Mouse (Mus musculus) CH12.LX (cell line): Measurements from ENCODE around the gene Nlgn1. TPM values are rescaled to one million over a fixed set of nuclear protein-coding genes. Genes with fewer than 3 reads are reported as not detected.

Experiments used
- DNase-seq: peaks from one replicate; pipeline ENCODE4 v3.0.0-alpha.2; 2013; ENCODE audit errors: extremely low read depth
- H3K27ac ChIP-seq: 2 replicates; pipeline ENCODE4 v1.5.1; 2012; ENCODE audit warnings: low read depth, mild to moderate bottlenecking, control low read depth, moderate library complexity; ENCODE audit not compliant: insufficient read depth
- H3K27me3 ChIP-seq: replicated peaks from 2 replicates; pipeline ENCODE3; 2012; ENCODE audit warnings: inconsistent platforms
- H3K36me3 ChIP-seq, 2 experiments: replicated peaks in 1 of 2; 2 replicates each; pipeline versions ENCODE3 to v1.6.1; 2012; ENCODE audit warnings: inconsistent platforms in 1 of 2, low read length in 1 of 2, mild to moderate bottlenecking in 1 of 2, mixed read lengths in 1 of 2, moderate library complexity in 1 of 2; ENCODE audit not compliant: control insufficient read depth in 1 of 2, insufficient read depth in 1 of 2
- H3K4me1 ChIP-seq, 2 experiments: 2 replicates each; pipeline ENCODE4 v1.6.1; 2012; ENCODE audit warnings: inconsistent platforms in 1 of 2, moderate library complexity in 1 of 2; ENCODE audit not compliant: insufficient read depth in 2 of 2, control insufficient read depth in 1 of 2
- H3K4me2 ChIP-seq: 2 replicates; pipeline ENCODE4 v1.6.1; 2012; ENCODE audit warnings: low read depth, mild to moderate bottlenecking, control low read depth; ENCODE audit not compliant: poor library complexity, insufficient read depth, severe bottlenecking
- H3K4me3 ChIP-seq, 3 experiments: fragments of 150-350 bp in 1 of 3; sonication (generic) in 1 of 3; replicated peaks in 1 of 3; 2 replicates each; pipeline versions ENCODE3 to v1.5.1; 2011 to 2012; ENCODE audit warnings: low read depth in 2 of 3, low read length in 2 of 3, mild to moderate bottlenecking in 2 of 3, moderate library complexity in 2 of 3, control low read depth in 1 of 3, improper control_type of control experiment in 1 of 3, inconsistent platforms in 1 of 3, mixed read lengths in 1 of 3; ENCODE audit not compliant: poor library complexity in 1 of 3
- H3K79me2 ChIP-seq: replicated peaks from 2 replicates; pipeline ENCODE4 v1.6.1; 2012; ENCODE audit warnings: mild to moderate bottlenecking, moderate library complexity; ENCODE audit not compliant: control insufficient read depth, poor library complexity, insufficient read depth, severe bottlenecking; ENCODE audit errors: extremely low read depth
- H3K9ac ChIP-seq: 2 replicates; pipeline ENCODE4 v1.6.1; 2012; ENCODE audit warnings: low read depth, mild to moderate bottlenecking, control low read depth, moderate library complexity; ENCODE audit not compliant: insufficient read depth
- H3K9me3 ChIP-seq: replicated peaks from 2 replicates; pipeline ENCODE3; 2012; ENCODE audit warnings: low read length, inconsistent platforms, mixed read lengths
- CHD1 ChIP-seq: IDR thresholded peaks from 2 replicates; pipeline ENCODE4 v1.6.1; 2012; ENCODE audit warnings: low read depth, low read length, improper control_type of control experiment, inconsistent platforms
- ELF1 ChIP-seq: IDR thresholded peaks from 2 replicates; pipeline ENCODE4 v1.6.1; 2014; ENCODE audit warnings: low read depth, mild to moderate bottlenecking, inconsistent platforms, low read length, improper control_type of control experiment
- ETS1 ChIP-seq: conservative IDR thresholded peaks from 2 replicates; pipeline ENCODE4 v1.6.1; 2012; ENCODE audit warnings: low read depth, mild to moderate bottlenecking, inconsistent platforms, low read length, improper control_type of control experiment, moderate library complexity
- HCFC1 ChIP-seq: IDR thresholded peaks from 2 replicates; pipeline ENCODE4 v1.6.1; 2012; ENCODE audit warnings: low read depth, mild to moderate bottlenecking, inconsistent platforms, low read length, improper control_type of control experiment
- IRF4 ChIP-seq: IDR thresholded peaks from 2 replicates; pipeline ENCODE4 v1.6.1; 2014; ENCODE audit warnings: low read depth, mild to moderate bottlenecking, inconsistent platforms, low read length, improper control_type of control experiment
- KAT2A ChIP-seq: IDR thresholded peaks from 2 replicates; pipeline ENCODE4 v1.6.1; 2012; ENCODE audit warnings: low read length, improper control_type of control experiment, inconsistent platforms; ENCODE audit not compliant: insufficient replicate concordance
- MAX ChIP-seq: IDR thresholded peaks from 2 replicates; pipeline ENCODE4 v1.6.1; 2011; ENCODE audit warnings: low read length, improper control_type of control experiment
- MXI1 ChIP-seq: IDR thresholded peaks from 2 replicates; pipeline ENCODE4 v1.6.1; 2011; ENCODE audit warnings: mild to moderate bottlenecking, low read depth, low read length, improper control_type of control experiment
- MYC ChIP-seq: IDR thresholded peaks from 2 replicates; pipeline ENCODE4 v1.6.1; 2011; ENCODE audit warnings: low read depth, mild to moderate bottlenecking, improper control_type of control experiment, low read length
- NELFE ChIP-seq: IDR thresholded peaks from 2 replicates; pipeline ENCODE4 v1.6.1; 2011; ENCODE audit warnings: low read depth, low read length, improper control_type of control experiment
- PAX5 ChIP-seq: IDR thresholded peaks from 2 replicates; pipeline ENCODE4 v1.6.1; 2012; ENCODE audit warnings: low read length, inconsistent platforms, mixed read lengths
- TBP ChIP-seq: conservative IDR thresholded peaks from 2 replicates; pipeline ENCODE4 v1.6.1; 2011; ENCODE audit warnings: low read depth, low read length, improper control_type of control experiment
- TCF12 ChIP-seq: IDR thresholded peaks from 2 replicates; pipeline ENCODE4 v1.6.1; 2014; ENCODE audit warnings: low read depth, mild to moderate bottlenecking, inconsistent platforms, low read length, improper control_type of control experiment
- UBTF ChIP-seq: IDR thresholded peaks from 2 replicates; pipeline ENCODE4 v1.6.1; 2012; ENCODE audit warnings: low read depth, mild to moderate bottlenecking, inconsistent platforms, low read length, improper control_type of control experiment, moderate library complexity
- ZKSCAN1 ChIP-seq: IDR thresholded peaks from 2 replicates; pipeline ENCODE4 v1.6.1; 2012; ENCODE audit warnings: low read depth, inconsistent platforms, low read length, improper control_type of control experiment, borderline replicate concordance
- dilution Hi-C: fragments of 300-500 bp; cut with MboI; formaldehyde crosslinking; loops from 2 replicates; pipeline ENCODE4 v1.14.3; 2020; ENCODE audit warnings: low sequenced_read_pairs; ENCODE audit not compliant: extremely low pct_unique_long_range_greater_than_20kb, extremely low pct_ligation_motif_present
- in situ Hi-C: fragments of 300-500 bp; cut with MboI; formaldehyde crosslinking; loops from 3 replicates; pipeline ENCODE4 v1.14.3; 2019; ENCODE audit warnings: low sequenced_read_pairs, low pct_ligation_motif_present, low pct_unique_long_range_greater_than_20kb, mixed read lengths
- polyA plus RNA-seq: library from polyadenylated mRNA; unstranded; fragments of >175 nt; gene quantifications from 2 replicates; pipeline ENCODE4 v1.2.1, GENCODE M21; 2012; ENCODE audit warnings: low read depth; ENCODE audit not compliant: insufficient read length
- total RNA-seq, 2 experiments: library from RNA; depleted of rRNA; stranded (reverse); fragments of 300-350 nt in 1 of 2; fragments of >200 nt in 1 of 2; gene quantifications; 2 replicates each; pipeline ENCODE4 v1.2.3; 2012 to 2014

Gene Nlgn1
- total and polyA plus RNA-seq, 3 experiments = not detected

GRCm38 (mm10) chr3:25773908-25774307, 558.4 kb downstream of the Nlgn1 start:
- no peak for DNase-seq
- Histone ChIP-seq H3K4me3 (no peak overlapping the region), H3K4me2 (no peak overlapping the region), H3K79me2 (no peaks in the 10 kb centered on the region), H3K4me1 (no peaks in the 10 kb centered on the region), H3K36me3 (no peaks in the 10 kb centered on the region), H3K9ac (no peak overlapping the region), H3K9me3 (peaks cover 33% of the 10 kb centered on the region), H3K27me3 (no peaks in the 10 kb centered on the region), H3K27ac (no peak overlapping the region)
- TF ChIP-seq UBTF = no peak
- dilution Hi-C loops (no loop called here), in situ Hi-C loops (no loop called here)

GRCm38 (mm10) chr3:25773467-25773866, 558.8 kb downstream of the Nlgn1 start:
- no peak for TF ChIP-seq MXI1
- TF ChIP-seq, all 38 proteins: peak for 0
- Histone ChIP-seq H3K9me3 (peaks cover 33% of the 10 kb centered on the region), H3K79me2 (no peaks in the 10 kb centered on the region), H3K36me3 (no peaks in the 10 kb centered on the region), H3K27ac (no peak overlapping the region), H3K4me3 (no peak overlapping the region), H3K4me2 (no peak overlapping the region), H3K27me3 (no peaks in the 10 kb centered on the region), H3K4me1 (no peaks in the 10 kb centered on the region), H3K9ac (no peak overlapping the region)
- dilution Hi-C loops = no loop called here
- DNase-seq = no peak
- in situ Hi-C loops = no loop called here

GRCm38 (mm10) chr3:25763689-25764088, 568.6 kb downstream of the Nlgn1 start:
- Histone ChIP-seq H3K79me2 (no peaks in the 10 kb centered on the region), H3K27me3 (no peaks in the 10 kb centered on the region), H3K9ac (no peak overlapping the region), H3K9me3 (peaks cover 15% of the 10 kb centered on the region), H3K27ac (no peak overlapping the region), H3K4me1 (no peaks in the 10 kb centered on the region), H3K36me3 (no peaks in the 10 kb centered on the region), H3K4me2 (no peak overlapping the region), H3K4me3 (no peak overlapping the region)
- no peak for DNase-seq
- dilution Hi-C loops = no loop called here
- in situ Hi-C loops = no loop called here
- no peak for TF ChIP-seq TBP
- no peak for TF ChIP-seq ZKSCAN1
- TF ChIP-seq ETS1 = no peak
- no peak for TF ChIP-seq KAT2A
- no peak for TF ChIP-seq ELF1
- no peak for TF ChIP-seq PAX5
- TF ChIP-seq MAX = no peak
- TF ChIP-seq MYC = no peak
- TF ChIP-seq HCFC1 = no peak
- no peak for TF ChIP-seq IRF4
- TF ChIP-seq NELFE = no peak
- TF ChIP-seq MXI1 = no peak
- TF ChIP-seq TCF12 = no peak
- no peak for TF ChIP-seq CHD1
